Mouse (Mus musculus) small intestine, adult 2 months (tissue): ENCODE measurements at regions not wholly inside any gene's neighbourhood (a gene's known extent, or its start where the extent isn't known, plus 50 kb on each side); places are given as distances from the start of the nearest gene placed in this dataset.

Experiments
- CTCF ChIP-seq: fragments of 200-500 bp; IDR thresholded peaks from 2 replicates; pipeline ENCODE4 v1.5.1; 2012; ENCODE audit warnings: low read depth, mild to moderate bottlenecking, control low read depth, inconsistent platforms, low read length, moderate library complexity, mixed read lengths; ENCODE audit not compliant: insufficient replicate concordance, insufficient read length; ENCODE audit errors: extremely low read depth
- POLR2A ChIP-seq: fragments of 200-500 bp; IDR thresholded peaks from 2 replicates; pipeline ENCODE4 v1.6.1; 2012; ENCODE audit warnings: low read depth, mild to moderate bottlenecking, control low read depth, inconsistent platforms, low read length, moderate library complexity

DNA sequence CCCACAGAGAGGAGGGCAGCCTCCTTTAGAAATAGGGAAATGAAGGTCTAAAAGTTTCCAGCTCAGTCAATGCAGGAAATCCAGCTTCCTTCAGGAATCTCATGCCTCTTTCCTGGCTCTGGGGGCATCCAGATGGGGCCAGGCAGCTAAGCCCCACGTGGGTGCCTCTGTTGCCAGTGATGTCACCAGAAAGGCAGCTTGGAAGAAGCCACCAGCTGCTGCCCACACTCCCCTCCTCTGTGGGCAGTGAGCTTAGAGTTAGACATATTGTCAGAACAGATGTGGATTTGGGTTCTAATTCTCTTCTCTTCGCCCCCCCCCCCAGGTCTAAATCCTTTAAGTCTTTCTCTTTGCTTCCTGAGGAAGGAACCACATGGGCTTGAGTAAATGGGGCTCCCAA is 116.2 kb upstream of the Pja1 start:
- TF ChIP-seq POLR2A (no peak), CTCF (no peak)
